Mouse (Mus musculus) layer of hippocampus, postnatal 25 days (tissue): ENCODE results near the gene Slc25a3. TPM values are rescaled to one million over a fixed set of nuclear protein-coding genes. Genes with fewer than 3 reads are reported as not detected.
A peak's percentile ranks its signal among the peaks of the same experiment; 100 is the strongest.

Experiments
- DNase-seq, 2 experiments: peaks; one replicate each; pipeline ENCODE4 v3.0.0; 2022; ENCODE audit warnings: mixed read lengths in 2 of 2, low spot score in 1 of 2; ENCODE audit errors: extremely low spot score in 1 of 2
- total RNA-seq, 2 experiments: library from RNA; stranded (reverse); gene quantifications; 2 replicates each; pipeline ENCODE4 v1.2.3; 2021

The Slc25a3 gene
- total RNA-seq = 100 to 1,000 TPM; 500 to 552 TPM

- DNase-seq = peak; percentile 93 to 94
Measured at GRCm38 (mm10) chr10:91123828-91124822, at the start of gene Slc25a3. TSS of gene Slc25a3 (minus strand) at chr10:91124059.

- no peak for DNase-seq
Measured at GRCm38 (mm10) chr10:91172329-91173100, 48.7 kb upstream of the Slc25a3 start.

DNA sequence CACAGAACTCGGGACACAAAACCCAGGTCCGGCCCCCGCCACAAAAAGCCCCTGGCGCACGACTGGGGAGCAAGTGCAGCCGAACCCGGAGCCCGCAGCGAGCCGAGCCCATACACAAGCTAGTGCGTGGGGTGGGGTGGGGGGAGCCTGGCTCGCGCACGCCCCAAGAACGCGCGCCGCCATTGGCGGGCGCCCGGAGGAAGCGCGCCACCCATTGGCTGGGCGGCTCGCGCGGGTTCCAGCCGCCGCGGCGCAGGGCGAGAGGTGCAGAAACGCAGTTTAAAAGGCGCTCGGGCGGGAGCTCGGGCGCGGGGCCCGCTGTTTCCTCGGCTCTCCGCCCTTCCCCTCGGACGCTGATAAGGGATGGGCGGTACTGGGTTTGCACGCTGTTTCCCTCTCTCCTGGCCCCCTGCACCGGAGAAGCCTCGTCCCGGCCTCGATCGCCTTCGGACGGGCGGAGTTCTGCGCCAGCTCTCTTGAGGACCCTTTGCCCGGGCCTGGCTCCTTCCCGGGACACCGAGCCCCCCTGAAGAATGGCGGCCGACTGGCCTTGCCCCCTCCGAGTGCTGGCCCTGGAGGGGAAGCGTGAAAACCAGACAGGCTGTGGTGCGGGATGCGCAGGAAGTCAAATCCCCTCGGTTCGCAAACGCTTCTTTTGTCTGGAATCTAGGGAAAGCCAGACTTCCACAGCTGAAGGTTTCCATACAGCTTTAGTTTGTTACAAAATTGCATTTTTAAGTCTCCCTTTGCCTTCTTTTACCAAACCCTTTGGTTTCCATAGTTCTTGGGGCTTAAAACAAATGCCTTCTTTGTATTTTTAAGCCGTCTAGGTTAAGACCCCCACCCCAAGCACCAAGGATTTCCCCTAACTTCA lies 47.8 kb upstream of the Slc25a3 start:
- peak; percentile 86 to 98 for DNase-seq

GRCm38 (mm10) chr10:91171041-91171440 lies 47.2 kb upstream of the Slc25a3 start:
- peak in 1 of 2 experiments; percentile 41 for DNase-seq

- DNase-seq = peak; percentile 72 to 80
Measured at GRCm38 (mm10) chr10:91170143-91170941, 46.5 kb upstream of the Slc25a3 start.

DNA sequence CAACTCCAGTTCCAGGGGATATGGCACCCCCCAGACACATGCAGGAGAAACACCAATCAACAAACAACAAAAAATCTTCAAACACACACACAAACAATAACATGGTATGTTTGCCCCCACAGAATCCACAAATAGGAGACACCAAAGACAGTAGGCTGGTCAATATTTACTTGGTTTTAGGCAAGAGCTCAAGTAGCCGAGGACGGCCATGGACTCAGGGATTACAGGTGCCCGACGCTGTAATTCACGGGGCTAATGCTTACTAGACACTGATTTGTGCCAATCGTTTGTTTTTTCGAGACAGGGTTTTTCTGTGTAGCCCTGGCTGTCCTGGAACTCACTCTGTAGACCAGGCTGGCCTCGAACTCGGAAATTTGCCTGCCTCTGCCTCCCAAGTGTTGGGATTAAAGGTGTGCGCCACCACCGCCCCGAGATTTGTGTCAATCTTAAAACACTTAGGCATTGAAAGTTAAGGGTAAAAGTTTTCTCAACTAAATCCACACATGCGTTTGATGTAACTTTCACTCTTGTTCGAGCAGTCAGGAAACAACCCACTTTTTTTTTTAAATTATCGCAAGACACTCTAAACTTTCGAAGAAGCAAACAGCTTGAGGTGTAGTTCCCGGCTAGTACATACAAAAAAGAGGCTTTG lies 45.7 kb upstream of the Slc25a3 start:
- no peak for DNase-seq

DNA sequence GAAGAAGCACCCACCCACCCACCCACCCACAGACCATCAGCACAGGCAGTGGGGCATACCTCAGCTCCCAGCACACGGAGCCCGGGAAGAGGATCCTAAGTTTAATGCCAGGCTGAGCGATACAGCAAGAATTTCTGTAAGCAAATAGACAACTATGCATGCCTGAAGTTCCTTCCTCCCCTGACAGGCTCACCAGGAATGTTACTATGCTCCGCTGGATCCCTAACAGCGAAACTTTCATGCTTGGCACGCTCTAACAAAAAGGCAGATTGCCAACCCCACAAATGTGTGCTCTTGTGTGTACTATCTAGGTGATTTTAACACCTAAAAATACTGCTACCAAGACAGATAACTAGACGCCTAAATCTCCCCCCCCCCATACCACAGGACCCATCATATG lies 43.5 kb upstream of the Slc25a3 start:
- DNase-seq = no peak

GRCm38 (mm10) chr10:91166890-91167289 lies 43.0 kb upstream of the Slc25a3 start:
- no peak for DNase-seq

DNA sequence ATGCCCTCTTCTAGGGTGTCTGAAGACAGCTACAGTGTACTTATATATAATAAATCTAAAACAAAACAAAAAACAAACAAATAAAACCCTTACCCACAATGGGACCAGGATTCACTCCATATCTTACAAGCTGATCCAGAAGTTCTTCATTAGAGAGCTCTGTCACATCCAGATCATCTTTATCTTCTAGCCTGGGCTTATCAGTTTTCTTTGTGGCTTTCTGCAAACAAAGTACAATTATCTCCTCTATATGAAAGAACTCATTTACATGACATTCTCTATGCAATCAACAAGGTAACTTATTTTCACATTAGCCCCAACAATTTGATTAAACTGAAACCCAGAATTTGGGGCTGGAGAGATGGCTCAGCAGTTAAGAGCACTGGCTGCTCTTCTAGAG lies 42.0 kb upstream of the Slc25a3 start:
- DNase-seq = no peak

DNA sequence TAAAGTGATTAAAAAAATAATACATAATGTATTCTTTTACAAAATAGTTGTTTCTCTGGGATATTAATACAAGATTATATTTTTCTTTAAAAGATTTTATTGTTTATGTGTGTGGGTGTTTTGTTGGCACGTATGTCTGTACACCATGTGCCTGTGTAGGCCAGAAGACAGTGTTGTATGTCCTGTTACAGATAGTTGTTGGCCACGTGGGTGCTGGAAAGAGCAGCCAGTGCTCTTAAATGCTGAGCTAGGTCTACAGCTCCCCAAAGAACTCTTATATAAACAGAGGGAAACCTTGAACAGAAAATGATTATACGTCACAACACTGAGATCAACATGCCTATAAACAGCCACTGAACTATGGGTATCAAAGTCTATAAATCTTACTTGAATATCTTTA lies 40.6 kb upstream of the Slc25a3 start:
- no peak for DNase-seq

DNA sequence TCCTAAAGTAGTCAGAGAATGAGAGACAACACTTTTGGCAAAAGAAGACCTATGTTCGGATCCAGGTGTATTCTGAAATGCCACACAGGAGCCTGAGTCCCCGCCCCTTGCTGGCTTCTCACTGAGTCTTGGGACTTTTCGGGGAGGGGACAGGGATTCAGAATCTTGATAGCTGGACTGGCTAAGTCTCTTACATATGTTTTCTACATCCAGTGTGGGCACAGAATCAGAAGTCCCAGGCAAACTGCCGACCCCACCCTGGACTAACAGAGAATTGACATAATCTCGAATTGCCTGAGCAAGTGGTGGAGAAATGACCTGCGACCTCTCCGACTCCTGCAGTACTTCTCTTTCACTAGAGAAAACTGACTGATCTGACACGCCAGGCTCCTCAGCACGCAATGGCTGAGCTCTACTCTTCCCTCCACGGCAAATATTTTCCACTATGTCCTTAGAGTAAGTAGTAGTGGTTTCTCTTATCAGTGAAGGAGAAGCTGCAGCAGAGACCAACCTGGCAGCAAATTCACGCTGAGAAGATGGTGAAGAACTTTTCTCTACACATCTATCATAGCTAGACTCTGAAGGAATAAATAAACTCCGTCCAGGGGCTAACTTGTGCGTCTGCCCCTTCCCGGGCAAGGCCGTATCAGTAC lies 38.8 kb upstream of the Slc25a3 start:
- DNase-seq = no peak

DNA sequence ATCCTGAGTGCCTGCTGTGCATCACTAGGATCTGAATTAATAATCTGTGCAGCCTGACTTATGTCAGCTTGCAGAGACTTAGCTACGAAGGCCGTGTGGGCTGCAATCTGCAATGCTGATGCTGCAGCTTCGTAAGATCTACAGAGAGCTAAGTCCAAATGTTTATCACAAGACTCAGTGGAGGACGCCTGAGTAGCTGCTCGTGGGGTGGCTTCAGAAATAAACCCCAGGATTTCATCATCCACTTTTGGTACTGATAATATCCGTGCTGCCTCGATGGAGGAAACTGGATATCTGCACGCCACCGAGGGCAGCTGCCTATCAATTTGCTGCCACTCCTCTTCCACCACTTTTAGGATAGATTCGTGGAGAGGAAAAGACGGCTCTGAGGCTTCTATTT lies 38.2 kb upstream of the Slc25a3 start:
- DNase-seq = no peak

- DNase-seq = no peak
Measured at GRCm38 (mm10) chr10:91161006-91161405, 37.1 kb upstream of the Slc25a3 start.

DNA sequence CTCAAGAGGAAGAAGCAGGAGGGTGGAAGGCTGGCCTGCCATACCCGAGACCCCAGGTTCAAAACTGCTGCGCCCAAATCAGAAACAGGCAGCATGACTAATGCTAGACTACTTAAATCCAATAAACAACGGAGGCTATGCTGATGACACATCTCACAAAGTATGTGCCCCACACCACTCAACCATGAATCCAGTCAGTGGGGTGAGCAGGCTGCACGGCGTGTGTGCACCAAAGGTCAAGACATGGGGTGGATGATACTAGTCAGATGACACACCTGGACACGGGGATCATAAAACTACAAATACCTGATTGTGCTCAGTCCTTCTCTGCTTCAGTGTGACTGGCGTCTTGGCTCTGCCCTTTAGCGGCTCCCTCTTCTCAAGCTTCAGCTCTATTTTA lies 34.6 kb upstream of the Slc25a3 start:
- no peak for DNase-seq

GRCm38 (mm10) chr10:91156338-91156737 lies 32.5 kb upstream of the Slc25a3 start:
- no peak for DNase-seq

DNA sequence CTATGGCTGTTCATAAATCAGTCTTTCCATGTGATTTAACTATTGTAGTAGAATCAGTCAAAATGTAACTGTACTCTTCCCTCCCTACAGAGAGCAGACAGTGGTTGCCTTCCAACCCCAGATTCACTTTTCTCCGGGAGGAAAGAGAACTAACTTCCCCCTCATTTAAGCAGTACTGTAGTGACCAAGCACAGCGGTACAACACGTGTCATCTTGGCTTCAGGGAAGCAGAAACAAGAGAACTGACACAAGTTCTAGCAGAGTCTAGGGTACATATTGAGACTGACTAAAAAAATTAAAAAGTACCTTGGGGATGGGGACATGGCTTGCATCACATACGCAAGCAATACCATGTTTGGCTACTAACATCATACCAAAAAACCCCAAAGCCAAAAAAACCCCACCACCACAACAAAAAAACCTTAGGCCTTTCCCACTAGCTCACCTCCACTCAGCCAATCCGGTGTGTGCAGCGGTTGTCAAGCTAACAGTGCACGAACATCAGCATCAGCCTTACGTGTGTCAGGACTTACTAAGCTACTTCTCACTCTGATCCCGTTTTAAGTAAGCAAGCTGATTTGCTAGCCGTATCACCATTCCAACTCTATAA lies 30.1 kb upstream of the Slc25a3 start:
- no peak for DNase-seq

DNA sequence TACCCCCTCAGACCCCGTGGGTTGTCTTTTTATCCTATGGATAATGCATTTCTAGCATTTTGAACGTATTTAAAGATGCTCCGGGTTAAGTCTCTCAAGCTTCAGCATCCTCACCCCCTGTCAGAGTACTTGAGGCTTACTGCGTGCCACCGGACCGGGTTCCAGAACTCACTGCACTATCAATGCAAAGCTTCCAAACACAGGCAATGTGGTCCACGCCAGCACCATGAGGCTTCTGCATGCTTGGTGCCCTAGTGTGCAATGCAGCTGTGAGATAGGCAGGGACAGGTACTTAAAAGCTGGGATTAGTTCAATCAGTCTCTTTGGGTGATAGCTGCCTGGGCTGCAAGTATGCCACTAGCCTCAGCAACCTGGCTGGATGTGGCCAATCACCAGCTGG lies 21.6 kb upstream of the Slc25a3 start:
- DNase-seq = no peak
